Mouse (Mus musculus) erythroblast, embryonic 14.5 days (primary cell): Measurements from ENCODE around the gene Pex12. TPM values are rescaled to one million over a fixed set of nuclear protein-coding genes. Genes with fewer than 3 reads are reported as not detected.
"Not testable (repeated sequence)": the region's sequence is repeated elsewhere in the genome, so short reads cannot be mapped to it uniquely, and the experiment has no call there.

Experiments
- H3K27me3 ChIP-seq: 2 replicates; pipeline ENCODE4 v1.6.1; 2012; ENCODE audit warnings: inconsistent platforms; ENCODE audit not compliant: control insufficient read depth
- H3K36me3 ChIP-seq: 2 replicates; pipeline ENCODE4 v1.6.1; 2012; ENCODE audit warnings: mild to moderate bottlenecking, inconsistent platforms; ENCODE audit not compliant: control insufficient read depth
- H3K4me1 ChIP-seq: 2 replicates; pipeline ENCODE4 v1.6.1; 2012; ENCODE audit warnings: inconsistent platforms; ENCODE audit not compliant: control insufficient read depth
- H3K4me3 ChIP-seq: replicated peaks from 2 replicates; pipeline ENCODE3; 2012; ENCODE audit warnings: moderate library complexity, mild to moderate bottlenecking, inconsistent platforms
- H3K9me3 ChIP-seq: 2 replicates; pipeline ENCODE4 v1.6.1; 2012; ENCODE audit warnings: low read length, inconsistent platforms, mixed read lengths; ENCODE audit not compliant: control insufficient read depth
- GATA1 ChIP-seq: IDR thresholded peaks from 2 replicates; pipeline ENCODE4 v1.6.1; 2012; ENCODE audit warnings: low read length, inconsistent platforms, mixed read lengths
- TAL1 ChIP-seq: IDR thresholded peaks from 3 replicates; pipeline ENCODE4 v1.6.1; 2012; ENCODE audit warnings: low read length, inconsistent platforms, mixed read lengths
- polyA plus RNA-seq: library from polyadenylated mRNA; stranded (reverse); fragments of >175 nt; gene quantifications from 2 replicates; pipeline ENCODE4 v1.2.3, GENCODE M21; 2012

The Pex12 gene
- polyA plus RNA-seq, result 0.02 and 0.07 TPM in 2 replicates

DNA sequence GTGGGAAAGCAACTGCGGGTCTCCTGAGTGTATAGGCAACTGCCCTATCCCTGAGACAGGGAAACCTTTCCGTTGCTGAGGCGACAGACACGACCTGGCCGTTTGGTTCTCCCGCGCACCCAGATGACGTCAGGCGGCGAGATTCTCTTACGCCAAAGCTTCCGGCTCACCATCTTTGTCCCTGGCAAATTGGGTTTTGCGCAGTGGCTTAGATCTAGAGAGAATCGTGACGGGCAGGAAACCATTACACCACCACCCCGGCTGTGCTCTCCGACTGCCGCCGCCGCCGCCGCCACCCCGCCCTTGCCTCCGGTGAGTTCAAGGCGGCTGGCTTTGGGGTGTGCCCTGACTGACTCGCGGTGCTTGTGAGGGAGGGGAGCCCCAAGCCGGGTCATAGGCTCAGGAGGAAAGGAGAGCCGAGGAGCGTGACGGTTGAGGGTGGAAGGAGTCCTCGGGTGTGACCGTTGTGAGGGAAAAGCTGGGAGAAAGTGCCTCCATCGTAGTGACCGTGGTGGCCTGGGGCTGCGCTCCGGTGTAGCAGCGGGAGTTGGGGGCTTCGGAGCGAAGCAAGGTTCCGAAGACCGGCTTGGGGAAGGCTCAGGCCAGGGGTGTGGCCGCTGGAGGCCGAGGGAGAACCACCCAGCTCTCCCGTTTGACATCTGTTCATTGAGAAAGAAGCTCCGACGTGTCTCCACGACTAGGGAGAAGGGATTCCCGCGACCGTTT, at the start of gene Pex12:
TSS of gene Pex12 (minus strand) at position 61 of the 726 bp plus-strand sequence.
- TF ChIP-seq GATA1 (no peak), TAL1 (no peak)
- Histone ChIP-seq H3K4me1 (peaks cover 66% of the 10 kb centered on the region), H3K27me3 (no peaks in the 10 kb centered on the region), H3K4me3 (peak within 1 kb of the TSS; percentile 70), H3K36me3 (peaks cover 32% of the 10 kb centered on the region), H3K9me3 (no peaks in the 10 kb centered on the region)

- Histone ChIP-seq H3K9me3 (no peaks in the 10 kb centered on the region), H3K4me3 (no peak overlapping the region), H3K4me1 (no peaks in the 10 kb centered on the region), H3K36me3 (peaks cover 90% of the 10 kb centered on the region), H3K27me3 (no peaks in the 10 kb centered on the region)
- TF ChIP-seq TAL1 (no peak), GATA1 (no peak)
Measured at GRCm38 (mm10) chr11:83341716-83342245, 39.4 kb upstream of the Pex12 start.

- H3K4me1 ChIP-seq, result no peaks in the 10 kb centered on the region
- H3K9me3 ChIP-seq, result no peaks in the 10 kb centered on the region
- TF ChIP-seq GATA1 (no peak), TAL1 (no peak)
- H3K4me3 ChIP-seq, result no peak overlapping the region
- peaks cover 91% of the 10 kb centered on the region for H3K36me3 ChIP-seq
- H3K27me3 ChIP-seq, result no peaks in the 10 kb centered on the region
Measured at GRCm38 (mm10) chr11:83339705-83340104, 37.3 kb upstream of the Pex12 start.

GRCm38 (mm10) chr11:83335826-83336225, 33.4 kb upstream of the Pex12 start:
- H3K4me1 ChIP-seq, result no peaks in the 10 kb centered on the region
- TF ChIP-seq GATA1, result no peak
- TF ChIP-seq TAL1, result no peak
- no peak overlapping the region for H3K4me3 ChIP-seq
- no peaks in the 10 kb centered on the region for H3K9me3 ChIP-seq
- peaks cover 83% of the 10 kb centered on the region for H3K36me3 ChIP-seq
- H3K27me3 ChIP-seq, result no peaks in the 10 kb centered on the region

GRCm38 (mm10) chr11:83327427-83327826, 25.0 kb upstream of the Pex12 start:
- TF ChIP-seq TAL1, result no peak
- no peak for TF ChIP-seq GATA1
- H3K4me3 ChIP-seq, result no peak overlapping the region
- no peaks in the 10 kb centered on the region for H3K9me3 ChIP-seq
- peaks cover 81% of the 10 kb centered on the region for H3K36me3 ChIP-seq
- no peaks in the 10 kb centered on the region for H3K4me1 ChIP-seq
- no peaks in the 10 kb centered on the region for H3K27me3 ChIP-seq

- H3K9me3 ChIP-seq, H3K4me1 ChIP-seq, H3K4me3 ChIP-seq, H3K27me3 ChIP-seq: not testable (repeated sequence)
- peaks cover 87% of the 10 kb centered on the region for H3K36me3 ChIP-seq
Measured at GRCm38 (mm10) chr11:83326692-83327091, 24.3 kb upstream of the Pex12 start.

GRCm38 (mm10) chr11:83319048-83319447, 16.7 kb upstream of the Pex12 start:
- no peaks in the 10 kb centered on the region for H3K27me3 ChIP-seq
- TF ChIP-seq GATA1 (no peak), TAL1 (no peak)
- no peaks in the 10 kb centered on the region for H3K4me1 ChIP-seq
- no peak overlapping the region for H3K4me3 ChIP-seq
- no peaks in the 10 kb centered on the region for H3K9me3 ChIP-seq
- peaks cover 88% of the 10 kb centered on the region for H3K36me3 ChIP-seq

DNA sequence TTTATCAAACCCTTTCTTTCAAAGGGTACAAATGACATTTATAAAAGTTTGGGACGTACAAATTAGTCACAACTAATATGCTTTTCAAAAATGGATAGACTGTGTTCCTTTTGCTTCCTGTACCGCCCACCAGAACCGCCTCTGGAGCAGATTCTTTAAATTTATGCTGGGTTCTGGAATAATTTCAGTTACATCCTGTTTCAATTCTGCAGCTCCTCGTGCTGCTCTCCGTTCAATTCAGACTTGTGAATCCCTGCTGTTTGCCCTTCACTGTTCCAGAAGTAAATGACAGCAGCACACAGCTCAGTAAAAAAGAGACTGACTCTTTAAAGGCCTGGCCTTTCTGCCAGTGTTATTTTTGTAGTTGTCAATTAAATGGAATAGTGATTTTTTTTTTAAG, 10.1 kb upstream of the Pex12 start:
- no peak for TF ChIP-seq GATA1
- TF ChIP-seq TAL1, result no peak
- H3K4me3 ChIP-seq, result no peak overlapping the region
- H3K4me1 ChIP-seq, result peaks cover 2% of the 10 kb centered on the region
- no peaks in the 10 kb centered on the region for H3K9me3 ChIP-seq
- H3K36me3 ChIP-seq, result peaks cover 84% of the 10 kb centered on the region
- no peaks in the 10 kb centered on the region for H3K27me3 ChIP-seq

DNA sequence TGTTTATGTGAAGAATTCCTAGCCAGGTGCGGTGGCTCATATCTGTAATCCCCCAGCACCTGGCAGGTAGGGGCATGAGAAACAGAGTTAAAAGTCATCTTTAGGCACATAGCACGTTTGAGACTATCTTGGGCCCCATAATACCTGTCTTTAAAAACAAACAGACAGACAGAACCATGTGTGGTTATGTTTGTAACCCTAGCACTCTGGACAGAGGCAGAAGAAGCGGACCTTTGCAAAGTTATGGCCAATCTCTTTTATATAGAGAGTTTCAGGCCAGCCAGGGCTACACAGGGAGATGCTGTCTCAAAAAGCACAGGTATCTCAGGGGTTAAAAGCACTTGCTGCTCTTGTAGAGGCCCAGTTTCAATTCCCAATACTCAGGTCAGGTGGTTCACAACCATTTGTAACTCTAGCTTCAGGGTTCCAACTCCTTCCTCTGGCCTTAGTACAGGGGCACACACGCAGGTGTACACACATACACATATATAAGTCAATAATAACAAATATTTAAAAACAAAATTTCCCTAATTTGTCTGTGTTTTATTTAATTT, 4.4 kb upstream of the Pex12 start:
- H3K9me3 ChIP-seq, result no peaks in the 10 kb centered on the region
- H3K4me1 ChIP-seq, result peaks cover 33% of the 10 kb centered on the region
- H3K4me3 ChIP-seq, result no peak overlapping the region
- H3K36me3 ChIP-seq, result peaks cover 43% of the 10 kb centered on the region
- no peaks in the 10 kb centered on the region for H3K27me3 ChIP-seq
- TF ChIP-seq TAL1, result no peak
- TF ChIP-seq GATA1, result no peak
